Comparison of ENCODE assay signal across 13 mouse cellular contexts in the genomic region with DNA sequence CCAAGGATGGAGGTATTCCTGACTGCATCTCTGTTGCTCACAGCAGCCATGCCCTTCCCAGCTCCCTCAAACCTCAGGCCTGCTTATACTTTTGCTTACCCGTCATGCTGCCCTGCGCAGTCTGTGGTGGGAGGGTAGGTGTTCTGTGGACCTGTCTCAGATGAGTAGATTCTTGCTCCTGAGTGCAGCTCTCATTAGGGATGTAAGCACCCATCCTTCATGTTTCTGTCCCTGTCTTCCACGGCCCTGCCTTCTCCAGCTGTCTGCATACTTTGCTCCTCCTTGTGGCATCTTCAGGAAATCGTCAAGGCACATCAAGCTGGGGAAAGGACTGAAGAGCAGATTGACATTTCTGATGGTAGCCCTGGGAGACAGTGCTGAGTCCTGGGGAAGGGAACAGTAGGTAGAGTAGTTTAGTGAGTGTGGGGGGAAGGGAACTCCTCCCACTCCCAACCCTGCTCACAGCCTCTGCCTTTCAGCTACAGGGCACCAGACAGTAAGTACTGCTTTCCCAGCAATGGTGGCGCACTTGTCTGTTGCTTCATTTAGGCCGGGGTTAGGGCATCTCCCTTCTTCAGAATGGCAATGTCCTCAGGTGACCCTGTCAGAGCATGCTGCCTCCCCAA.
A peak's percentile ranks its signal among the peaks of the same experiment; 100 is the strongest.
DNase-seq lines count a peak whose midpoint lies in the region; ATAC-seq lines count a peak whose summit lies in the region.
"Had no signal": no experiment of that assay in that cellular context is flagged by ENCODE, and none has a peak within 500 bp of the region (broad histone marks: within the 10 kb centered on the region; RNA-seq: fewer than 3 reads in every experiment).

No protein-coding gene starts in this region.

- no peaks in the 10 kb centered on the region for H3K36me3 ChIP-seq in hindbrain, embryonic 15.5 days
- H3K36me3 ChIP-seq: embryonic facial prominence, embryonic 13.5 days had no signal

- H3K27ac ChIP-seq in hindbrain, embryonic 15.5 days (replicated peaks), result no peak overlapping the region
- H3K27ac ChIP-seq: embryonic facial prominence, embryonic 13.5 days; liver, embryonic 14.5 days had no signal

- WGBS in hindbrain, embryonic 15.5 days, result 50% methylated on average over 6 of the region's 6 CpGs

- peak; percentile 22 for ATAC-seq in frontal cortex, adult (ENCODE audit: low TSS enrichment)
- 0 out of 2 replicates have a peak, but pooled peaks have one; percentile 39 for ATAC-seq in hindbrain, embryonic 15.5 days (ENCODE audit: low FRiP score, low read depth)
- ATAC-seq: activated CD4-positive, CD25-positive, alpha-beta regulatory T cell, adult 4 months had no signal

- H3K4me1 ChIP-seq in hindbrain, embryonic 15.5 days (replicated peaks), result peaks cover 20% of the 10 kb centered on the region; the same call in 1 of the 2 replicates
- H3K4me1 ChIP-seq: embryonic facial prominence, embryonic 13.5 days had no signal

- H3K27me3 ChIP-seq in hindbrain, embryonic 15.5 days, result no peaks in the 10 kb centered on the region
- H3K27me3 ChIP-seq: embryonic facial prominence, embryonic 13.5 days had no signal

- H3K4me2 ChIP-seq in hindbrain, embryonic 15.5 days, result no peak overlapping the region
- H3K4me2 ChIP-seq: embryonic facial prominence, embryonic 13.5 days had no signal

- no peak for DNase-seq in frontal cortex, postnatal 10 days (ENCODE audit: low spot score in 2 of 2)
- peak; percentile 32 for DNase-seq in testis, postnatal 10 days (ENCODE audit: low spot score)
- no peak for DNase-seq in testis, postnatal 14 days (ENCODE audit: low spot score)
- no peak for DNase-seq in left cerebral cortex, adult 18-20 months (ENCODE audit: low spot score in 2 of 2)
- DNase-seq in lung, postnatal 36 days, result no peak
- DNase-seq: cerebellum, adult 18-20 months; kidney, adult 11 months; spleen, adult 18-20 months had no signal

- no peaks in the 10 kb centered on the region for H3K9me3 ChIP-seq in hindbrain, embryonic 15.5 days
- H3K9me3 ChIP-seq: embryonic facial prominence, embryonic 13.5 days had no signal

- H3K4me3 ChIP-seq in hindbrain, embryonic 15.5 days, result no peak overlapping the region
- H3K4me3 ChIP-seq: embryonic facial prominence, embryonic 13.5 days had no signal

- H3K9ac ChIP-seq in hindbrain, embryonic 15.5 days, result no peak overlapping the region
- H3K9ac ChIP-seq: embryonic facial prominence, embryonic 13.5 days; liver, embryonic 14.5 days had no signal
